Mouse (Mus musculus) limb, embryonic 13.5 days (tissue): Measurements from ENCODE around the gene Trim25. TPM values are rescaled to one million over a fixed set of nuclear protein-coding genes. Genes with fewer than 3 reads are reported as not detected.
A peak's percentile ranks its signal among the peaks of the same experiment; 100 is the strongest.

Experiments used
- ATAC-seq: fragments of 200-750 bp; cut with Nextera tagmentation; 2 replicates; pipeline ENCODE4 v1.8.0; 2017; ENCODE audit warnings: low read depth, moderate number of reproducible peaks, moderate TSS enrichment; ENCODE audit not compliant: low FRiP score
- H3K27ac ChIP-seq: fragments of 300-500 bp; sonication (generic); 2 replicates; pipeline ENCODE4 v1.5.1; 2015; ENCODE audit warnings: inconsistent platforms, mild to moderate bottlenecking, moderate library complexity
- H3K27me3 ChIP-seq: fragments of 300-500 bp; sonication (generic); 2 replicates; pipeline ENCODE4 v1.6.1; 2015; ENCODE audit warnings: mild to moderate bottlenecking, inconsistent platforms
- H3K36me3 ChIP-seq: fragments of 300-500 bp; sonication (generic); 2 replicates; pipeline ENCODE4 v1.6.1; 2015; ENCODE audit warnings: inconsistent platforms, mild to moderate bottlenecking, moderate library complexity
- H3K4me1 ChIP-seq: fragments of 300-500 bp; sonication (generic); 2 replicates; pipeline ENCODE4 v1.6.1; 2015; ENCODE audit warnings: inconsistent platforms
- H3K4me2 ChIP-seq: fragments of 300-500 bp; sonication (generic); replicated peaks from 2 replicates; pipeline ENCODE4 v1.6.1; 2015; ENCODE audit warnings: inconsistent platforms, mild to moderate bottlenecking, moderate library complexity
- H3K4me3 ChIP-seq: fragments of 300-500 bp; sonication (generic); 2 replicates; pipeline ENCODE4 v1.5.1; 2015; ENCODE audit warnings: moderate library complexity, mild to moderate bottlenecking, inconsistent platforms
- H3K9ac ChIP-seq: fragments of 300-500 bp; sonication (generic); 2 replicates; pipeline ENCODE4 v1.6.1; 2015; ENCODE audit warnings: mild to moderate bottlenecking, inconsistent platforms
- H3K9me3 ChIP-seq: fragments of 300-500 bp; sonication (generic); 2 replicates; pipeline ENCODE4 v1.6.1; 2016; ENCODE audit warnings: inconsistent platforms
- WGBS: fragments of 180-500 bp; shearing (Covaris S2); methylation state at CpG from one replicate; pipeline ENCODE4 v1.1.7; 2015; 5-methylcytosine and 5-hydroxymethylcytosine counted together
- polyA plus RNA-seq: library from polyadenylated mRNA; unstranded; fragments of >200 nt; fragmentation: Nextera tagmentation; extraction: Ambion mirVana; gene quantifications from 2 replicates; pipeline ENCODE4 v1.2.1, GENCODE M21; 2015

Gene Trim25
- polyA plus RNA-seq, 1 experiment from 2014 or later: 5.4 TPM

DNA sequence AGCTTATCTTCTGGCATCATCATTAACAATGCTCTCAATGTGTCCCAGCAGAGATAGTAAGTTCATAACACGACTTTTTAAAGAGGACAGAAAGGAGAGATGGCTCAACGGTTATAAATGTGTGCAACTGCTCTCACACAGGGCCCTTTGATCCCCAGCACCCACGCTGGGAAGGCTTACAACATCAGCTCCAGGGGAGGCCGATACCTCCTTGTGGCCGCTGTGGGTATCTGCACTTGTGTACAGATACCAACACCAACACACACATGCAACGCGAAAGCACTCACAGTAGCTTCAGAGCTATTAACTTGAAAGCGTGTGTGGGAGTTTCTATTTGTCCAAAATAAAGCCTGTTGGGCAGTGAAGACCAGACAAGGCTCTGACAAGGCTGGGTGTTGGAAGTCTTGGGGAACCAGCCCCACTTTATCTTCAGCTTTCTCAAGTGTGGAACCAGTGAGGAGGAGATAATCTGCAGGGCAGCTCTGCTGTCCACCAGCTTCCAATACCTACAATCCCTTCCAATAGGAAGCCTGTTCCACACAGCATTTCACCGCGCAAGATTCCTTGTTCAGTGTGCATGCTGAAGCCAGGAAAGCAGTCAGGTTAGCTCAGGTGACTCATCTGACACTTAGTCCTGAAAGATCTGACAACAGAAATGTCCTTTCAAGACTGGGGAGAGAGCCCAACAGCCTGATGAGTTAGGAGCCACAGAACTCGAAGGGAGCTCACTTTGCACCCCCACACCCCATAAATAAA lies 59.5 kb downstream of the Trim25 start:
- Histone ChIP-seq H3K36me3 (peaks cover 11% of the 10 kb centered on the region), H3K4me2 (peak overlapping the region; percentile 93), H3K27ac (no peak overlapping the region), H3K27me3 (no peaks in the 10 kb centered on the region), H3K4me1 (peaks cover 20% of the 10 kb centered on the region), H3K9ac (peak overlapping the region; percentile 26; the same call in 1 of the 2 replicates), H3K9me3 (no peaks in the 10 kb centered on the region), H3K4me3 (peak overlapping the region; percentile 92)
- 68% methylated on average over 11 of the region's 11 CpGs for WGBS
- ATAC-seq: no peak

DNA sequence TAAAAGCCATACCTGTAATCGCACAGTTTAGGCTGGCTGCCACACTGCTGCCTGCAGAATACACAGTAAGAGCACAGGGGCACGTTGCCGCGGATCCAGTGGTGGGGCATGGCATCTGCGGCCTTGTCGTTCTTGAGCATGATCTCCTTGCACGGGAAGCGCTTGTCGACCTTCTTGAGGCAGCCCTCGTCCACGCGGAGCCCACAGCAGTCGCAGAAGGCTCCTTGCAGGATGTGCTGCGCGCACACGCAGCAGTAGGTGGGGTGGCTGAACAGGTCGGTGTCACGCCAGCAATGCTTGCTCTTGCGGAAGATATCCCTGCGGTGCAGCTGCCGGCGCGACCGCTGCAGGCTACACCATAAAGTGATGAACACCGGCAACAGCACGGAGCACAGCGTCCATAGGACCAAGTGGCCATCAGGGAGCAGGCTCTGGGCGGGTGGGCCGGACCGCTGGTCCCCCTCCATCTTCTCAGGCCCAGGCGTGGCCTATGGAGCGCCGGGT lies 60.8 kb downstream of the Trim25 start:
- H3K27ac ChIP-seq: peak overlapping the region; percentile 52; the same call in 1 of the 2 replicates
- H3K4me2 ChIP-seq: peak overlapping the region; percentile 93
- H3K4me3 ChIP-seq: peak overlapping the region; percentile 92
- under 1% methylated on average over 33 of the region's 33 CpGs for WGBS
- no peaks in the 10 kb centered on the region for H3K27me3 ChIP-seq
- peaks cover under 1% of the 10 kb centered on the region; the same call in 1 of the 2 replicates for H3K36me3 ChIP-seq
- peaks cover 20% of the 10 kb centered on the region for H3K4me1 ChIP-seq
- peak; percentile 75; the same call in 1 of the 2 replicates for ATAC-seq
- peak overlapping the region; percentile 91 for H3K9ac ChIP-seq
- H3K9me3 ChIP-seq: no peaks in the 10 kb centered on the region

DNA sequence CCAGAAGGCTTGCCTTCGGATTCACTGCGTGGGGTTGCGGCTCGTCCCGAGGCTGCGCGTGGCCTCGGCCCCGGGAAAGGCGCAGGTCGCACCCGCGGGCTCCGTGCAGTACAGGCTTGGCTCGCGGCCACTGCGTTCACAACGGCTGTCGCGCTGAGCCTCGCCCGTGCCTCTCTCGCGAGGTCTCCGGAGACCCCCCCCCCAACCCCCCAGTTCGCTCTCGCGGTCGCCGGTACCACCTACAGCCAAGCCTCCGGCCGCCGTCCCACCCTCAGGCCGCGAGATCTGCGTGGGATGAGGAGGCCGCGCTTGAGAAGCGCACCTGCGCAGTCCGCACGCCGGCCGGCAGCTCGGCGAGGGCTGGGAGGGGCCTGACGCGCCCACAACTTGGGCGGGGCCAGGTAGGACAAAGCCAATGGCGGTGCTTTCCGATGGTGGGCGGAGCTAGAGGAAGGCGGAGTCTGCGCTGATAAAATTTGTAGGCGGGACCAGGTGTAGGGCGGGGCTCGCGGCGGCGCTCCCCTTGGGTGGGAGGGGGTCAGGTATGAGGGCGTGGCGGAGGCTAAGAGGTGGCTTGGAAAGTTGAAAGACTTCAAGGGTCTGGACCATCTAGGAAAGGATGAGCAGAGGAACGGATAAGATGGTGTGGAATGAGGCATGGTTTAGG lies 61.4 kb downstream of the Trim25 start:
- Histone ChIP-seq H3K9ac (peak overlapping the region; percentile 91), H3K9me3 (no peaks in the 10 kb centered on the region), H3K4me2 (peak overlapping the region; percentile 93), H3K4me3 (peak overlapping the region; percentile 92), H3K4me1 (peaks cover 20% of the 10 kb centered on the region), H3K27me3 (no peaks in the 10 kb centered on the region), H3K36me3 (no peaks in the 10 kb centered on the region; the same call in 1 of the 2 replicates), H3K27ac (peak overlapping the region; percentile 52; the same call in 1 of the 2 replicates)
- ATAC-seq: peak; percentile 94
- WGBS: under 1% methylated on average over 63 of the region's 63 CpGs

DNA sequence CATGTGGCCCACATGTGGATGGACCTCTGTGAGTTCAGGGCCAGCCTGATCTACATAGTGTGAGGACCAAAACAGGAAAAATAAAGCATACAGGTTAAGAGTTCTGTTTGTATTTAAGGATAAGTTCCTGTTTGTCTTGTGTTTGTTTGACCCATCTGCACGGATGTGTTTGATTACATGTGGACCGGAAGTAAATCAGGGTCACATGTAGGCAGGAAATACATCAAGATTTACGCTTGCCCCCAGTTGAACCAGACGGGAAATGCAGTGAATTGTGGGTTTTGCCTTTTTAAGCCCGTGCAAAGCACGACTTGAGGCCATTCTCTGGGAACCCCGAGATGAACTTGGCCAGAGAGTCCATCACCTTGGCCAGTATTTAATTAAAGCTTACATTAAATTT lies 62.2 kb downstream of the Trim25 start:
- Histone ChIP-seq H3K4me3 (no peak overlapping the region), H3K27me3 (no peaks in the 10 kb centered on the region), H3K4me2 (no peak overlapping the region), H3K4me1 (peaks cover 20% of the 10 kb centered on the region), H3K9me3 (no peaks in the 10 kb centered on the region), H3K36me3 (no peaks in the 10 kb centered on the region), H3K27ac (no peak overlapping the region), H3K9ac (no peak overlapping the region)
- WGBS: 66% methylated on average over 7 of the region's 7 CpGs
- no peak for ATAC-seq

DNA sequence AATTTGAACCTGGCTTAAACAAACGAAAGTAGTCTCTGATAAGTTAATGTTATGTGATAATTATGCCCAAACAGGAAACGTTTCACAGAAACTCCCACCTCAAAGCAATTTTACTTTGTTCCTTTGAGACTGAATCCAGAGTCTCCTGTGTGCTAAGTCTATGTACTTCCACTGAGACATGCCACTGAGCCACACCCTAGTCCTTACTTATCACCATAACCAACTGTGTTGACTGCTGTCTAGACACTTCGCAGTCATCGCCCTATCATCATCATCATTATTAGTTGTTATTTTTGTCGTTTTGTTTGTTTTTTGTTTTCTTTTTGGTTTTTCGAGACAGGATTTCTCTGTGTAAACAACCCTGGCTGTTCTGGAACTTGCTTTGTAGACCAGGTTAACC lies 65.1 kb downstream of the Trim25 start:
- Histone ChIP-seq H3K27me3 (no peaks in the 10 kb centered on the region), H3K4me2 (no peak overlapping the region), H3K36me3 (no peaks in the 10 kb centered on the region), H3K9me3 (no peaks in the 10 kb centered on the region), H3K4me3 (no peak overlapping the region), H3K27ac (no peak overlapping the region), H3K4me1 (peaks cover 7% of the 10 kb centered on the region), H3K9ac (no peak overlapping the region)
- no peak for ATAC-seq
- WGBS: 83% methylated on average over 6 of the region's 6 CpGs

DNA sequence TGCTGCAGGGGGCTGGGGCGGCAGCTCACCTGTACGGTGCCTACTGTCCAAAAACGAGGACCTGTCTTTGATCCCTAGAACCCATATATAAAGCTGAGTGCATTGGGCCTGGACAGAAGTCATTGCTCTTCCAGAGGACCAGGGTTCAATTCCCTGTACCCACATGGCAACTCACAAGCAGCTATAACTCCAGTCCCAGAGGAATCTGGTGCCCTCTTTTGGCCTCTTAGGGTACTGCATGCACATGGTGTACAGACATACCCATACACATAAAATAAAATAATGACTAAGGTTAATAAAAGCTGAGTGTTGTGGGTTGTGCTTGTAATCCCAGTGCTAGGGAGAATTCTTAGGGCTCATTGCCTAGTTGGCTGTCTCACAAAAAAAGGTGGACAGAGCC lies 66.1 kb downstream of the Trim25 start:
- 96% methylated on average over 3 of the region's 3 CpGs for WGBS
- ATAC-seq: no peak
- H3K27me3 ChIP-seq: no peaks in the 10 kb centered on the region

DNA sequence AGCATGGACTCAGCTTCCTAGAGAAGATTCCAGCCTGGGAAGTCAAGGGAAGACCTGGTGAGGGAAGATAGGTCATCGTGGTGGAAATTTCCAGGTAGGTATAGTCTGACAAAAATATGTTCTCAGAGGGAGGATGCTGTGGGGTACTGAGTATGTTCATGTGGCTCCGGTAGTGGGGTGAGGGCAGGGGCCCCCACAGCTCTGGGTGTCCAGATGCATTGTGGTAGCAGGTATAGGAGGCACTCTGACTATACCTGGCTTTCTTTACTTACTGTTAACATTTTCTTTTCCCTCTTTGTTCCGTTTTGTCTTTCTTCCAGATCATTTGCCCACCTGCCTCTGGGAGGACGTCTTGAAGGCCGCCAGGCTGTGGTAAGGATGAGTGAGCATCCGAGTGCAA lies 67.0 kb downstream of the Trim25 start:
- no peak overlapping the region for H3K27ac ChIP-seq
- no peaks in the 10 kb centered on the region for H3K9me3 ChIP-seq
- no peak overlapping the region for H3K4me2 ChIP-seq
- 81% methylated on average over 6 of the region's 6 CpGs for WGBS
- H3K27me3 ChIP-seq: no peaks in the 10 kb centered on the region
- H3K4me3 ChIP-seq: no peak overlapping the region
- H3K4me1 ChIP-seq: no peaks in the 10 kb centered on the region
- no peak overlapping the region for H3K9ac ChIP-seq
- no peak for ATAC-seq
- no peaks in the 10 kb centered on the region for H3K36me3 ChIP-seq

More for the DNA sequence above, 66.1 kb downstream of the Trim25 start:
- H3K27ac ChIP-seq: no peak overlapping the region
- no peak overlapping the region for H3K9ac ChIP-seq
- no peak overlapping the region for H3K4me2 ChIP-seq
- no peaks in the 10 kb centered on the region for H3K9me3 ChIP-seq
- no peaks in the 10 kb centered on the region for H3K4me1 ChIP-seq
- no peaks in the 10 kb centered on the region for H3K36me3 ChIP-seq
- no peak overlapping the region for H3K4me3 ChIP-seq

DNA sequence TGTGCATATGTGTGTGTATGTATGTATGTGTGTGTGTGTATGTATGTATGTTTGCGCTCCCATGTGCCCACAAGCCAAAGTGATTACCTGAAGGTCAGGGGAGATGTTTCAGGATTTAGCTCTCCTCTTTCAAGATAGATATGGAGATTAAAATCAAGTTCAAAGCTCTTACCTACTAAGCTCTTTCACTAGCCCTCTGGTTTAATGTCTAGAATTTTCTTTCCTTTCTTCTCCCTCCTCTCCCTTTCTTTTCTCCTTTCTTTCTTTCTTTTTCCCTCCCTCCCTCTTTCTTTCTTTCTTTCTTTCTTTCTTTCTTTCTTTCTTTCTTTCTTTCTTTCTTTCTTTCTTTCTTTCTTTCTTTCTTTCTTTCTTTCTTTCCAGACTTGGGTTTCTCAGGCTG lies 67.6 kb downstream of the Trim25 start, which contains the start of gene Dgke:
Gene Dgke, minus strand, starts transcription at position 101 of the 400 bp plus-strand sequence.
- no peaks in the 10 kb centered on the region for H3K9me3 ChIP-seq
- no peak within 1 kb of the TSS for H3K27ac ChIP-seq
- no peaks in the 10 kb centered on the region for H3K36me3 ChIP-seq
- WGBS: 96% methylated on average over 1 of the region's 1 CpGs
- H3K4me3 ChIP-seq: no peak within 1 kb of the TSS
- H3K9ac ChIP-seq: no peak within 1 kb of the TSS
- no peak within 1 kb of the TSS for H3K4me2 ChIP-seq
- H3K27me3 ChIP-seq: no peaks in the 10 kb centered on the region
- ATAC-seq: no peak
- no peaks in the 10 kb centered on the region for H3K4me1 ChIP-seq

DNA sequence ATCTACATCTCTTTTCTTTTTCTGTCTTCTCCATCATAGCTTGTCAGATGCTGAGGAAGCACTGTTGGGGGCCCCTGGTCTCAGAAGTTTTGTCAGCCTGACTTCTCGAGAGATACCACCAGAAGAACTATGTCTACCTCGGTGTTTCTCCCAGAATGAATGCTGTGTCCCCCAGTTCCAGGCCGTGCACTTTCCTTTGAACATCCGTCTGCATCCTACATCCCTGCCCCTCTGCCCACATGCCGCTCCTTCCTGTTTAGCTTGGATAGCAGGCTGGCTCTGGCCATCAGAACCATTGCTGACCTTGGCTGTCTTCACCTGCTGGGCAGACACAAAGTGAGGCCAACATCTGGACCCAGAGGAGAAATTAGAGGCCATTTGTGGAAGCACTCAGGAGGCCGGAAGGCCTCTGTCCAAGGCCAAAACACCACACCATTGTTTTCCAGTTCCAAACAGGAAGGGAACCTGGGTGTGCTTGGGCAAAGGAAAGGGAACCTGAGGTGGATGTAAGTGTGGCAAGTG lies 68.2 kb downstream of the Trim25 start:
- H3K36me3 ChIP-seq: no peaks in the 10 kb centered on the region
- no peak for ATAC-seq
- H3K9ac ChIP-seq: no peak overlapping the region
- no peaks in the 10 kb centered on the region for H3K4me1 ChIP-seq
- no peaks in the 10 kb centered on the region for H3K9me3 ChIP-seq
- no peak overlapping the region for H3K27ac ChIP-seq
- no peaks in the 10 kb centered on the region for H3K27me3 ChIP-seq
- no peak overlapping the region for H3K4me3 ChIP-seq
- no peak overlapping the region for H3K4me2 ChIP-seq
- WGBS: 68% methylated on average over 6 of the region's 6 CpGs

DNA sequence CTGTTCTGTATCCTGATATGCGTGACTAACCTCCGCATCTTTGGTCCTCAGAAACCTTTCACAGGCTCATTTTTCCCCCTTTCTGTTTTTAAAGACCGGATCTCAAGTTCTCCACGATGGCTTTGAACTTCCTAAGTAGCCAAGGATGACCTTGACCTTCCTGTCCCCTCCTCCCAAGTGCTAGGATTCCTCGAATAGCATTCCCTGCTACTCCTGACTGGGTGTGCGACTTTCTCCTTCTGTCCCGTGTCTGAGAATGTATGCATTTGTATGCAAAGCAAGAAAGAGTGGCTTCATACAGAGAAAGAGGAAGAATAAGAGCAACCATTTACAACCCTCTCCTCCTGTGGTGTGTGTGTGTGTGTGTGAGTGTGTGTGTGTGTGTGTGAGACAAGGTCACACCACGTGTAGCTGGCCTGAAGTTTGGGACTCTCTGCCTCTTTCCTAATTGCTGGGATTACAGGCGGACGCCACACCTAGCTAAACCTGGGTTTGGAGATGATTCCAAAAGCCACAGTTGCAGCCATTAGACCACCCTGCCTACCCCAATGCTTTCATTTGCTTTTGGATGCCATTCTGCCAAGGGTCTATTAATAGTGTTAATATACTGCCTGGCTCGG lies 68.8 kb downstream of the Trim25 start:
- Histone ChIP-seq H3K4me2 (no peak overlapping the region), H3K27me3 (no peaks in the 10 kb centered on the region), H3K9me3 (no peaks in the 10 kb centered on the region), H3K4me3 (no peak overlapping the region), H3K36me3 (no peaks in the 10 kb centered on the region), H3K9ac (no peak overlapping the region), H3K4me1 (no peaks in the 10 kb centered on the region), H3K27ac (no peak overlapping the region)
- 62% methylated on average over 11 of the region's 11 CpGs for WGBS
- no peak for ATAC-seq

DNA sequence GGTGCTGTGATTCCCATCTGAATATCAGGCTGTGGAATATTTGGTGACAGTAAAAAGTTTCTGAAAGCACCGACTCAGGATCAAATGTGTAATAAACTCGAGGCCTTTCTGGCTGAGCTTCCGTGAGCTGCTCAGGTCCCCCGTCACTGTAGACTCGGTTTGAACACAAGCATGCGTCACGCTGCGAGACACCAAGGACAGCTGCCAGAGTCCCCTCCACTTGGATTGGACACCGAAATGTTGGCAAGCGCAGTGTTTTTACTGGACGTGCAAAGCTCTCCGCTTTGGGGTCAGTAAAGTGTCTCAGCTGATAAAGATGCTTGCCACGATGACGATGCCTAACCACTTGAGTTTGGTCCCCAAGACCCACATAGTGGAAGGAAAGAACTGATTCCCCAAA lies 69.5 kb downstream of the Trim25 start:
- no peak overlapping the region for H3K27ac ChIP-seq
- H3K4me2 ChIP-seq: no peak overlapping the region
- H3K9ac ChIP-seq: no peak overlapping the region
- no peaks in the 10 kb centered on the region for H3K27me3 ChIP-seq
- 91% methylated on average over 14 of the region's 14 CpGs for WGBS
- H3K9me3 ChIP-seq: no peaks in the 10 kb centered on the region
- ATAC-seq: no peak
- H3K4me3 ChIP-seq: no peak overlapping the region
- H3K4me1 ChIP-seq: no peaks in the 10 kb centered on the region
- no peaks in the 10 kb centered on the region for H3K36me3 ChIP-seq

DNA sequence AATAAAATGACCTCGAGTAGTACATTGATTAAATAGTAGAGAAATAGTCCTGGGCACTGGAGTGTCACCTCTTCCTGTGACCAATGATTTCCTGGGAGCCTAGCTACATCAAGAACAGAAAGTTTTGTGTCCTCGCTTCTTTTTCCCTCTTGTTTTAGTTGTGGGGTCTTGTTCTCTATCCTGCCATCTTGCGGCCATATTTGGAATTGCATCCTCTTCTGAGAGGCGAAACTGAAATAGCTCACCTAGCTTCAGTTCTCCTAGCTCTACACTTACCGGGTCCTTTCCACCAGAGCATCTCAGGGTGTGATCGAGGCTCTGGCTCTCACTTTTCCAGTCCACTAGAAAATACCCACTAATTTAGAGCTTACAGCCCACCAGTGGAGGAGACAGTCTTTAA lies 70.1 kb downstream of the Trim25 start:
- 26% methylated on average over 6 of the region's 6 CpGs for WGBS
- H3K4me3 ChIP-seq: no peak overlapping the region
- H3K27ac ChIP-seq: no peak overlapping the region
- H3K36me3 ChIP-seq: no peaks in the 10 kb centered on the region
- no peak overlapping the region for H3K9ac ChIP-seq
- ATAC-seq: no peak
- no peaks in the 10 kb centered on the region for H3K9me3 ChIP-seq
- H3K27me3 ChIP-seq: no peaks in the 10 kb centered on the region
- no peaks in the 10 kb centered on the region for H3K4me1 ChIP-seq
- H3K4me2 ChIP-seq: no peak overlapping the region
